ENCODE assay signal across 7 mouse cellular contexts in the genomic region with DNA sequence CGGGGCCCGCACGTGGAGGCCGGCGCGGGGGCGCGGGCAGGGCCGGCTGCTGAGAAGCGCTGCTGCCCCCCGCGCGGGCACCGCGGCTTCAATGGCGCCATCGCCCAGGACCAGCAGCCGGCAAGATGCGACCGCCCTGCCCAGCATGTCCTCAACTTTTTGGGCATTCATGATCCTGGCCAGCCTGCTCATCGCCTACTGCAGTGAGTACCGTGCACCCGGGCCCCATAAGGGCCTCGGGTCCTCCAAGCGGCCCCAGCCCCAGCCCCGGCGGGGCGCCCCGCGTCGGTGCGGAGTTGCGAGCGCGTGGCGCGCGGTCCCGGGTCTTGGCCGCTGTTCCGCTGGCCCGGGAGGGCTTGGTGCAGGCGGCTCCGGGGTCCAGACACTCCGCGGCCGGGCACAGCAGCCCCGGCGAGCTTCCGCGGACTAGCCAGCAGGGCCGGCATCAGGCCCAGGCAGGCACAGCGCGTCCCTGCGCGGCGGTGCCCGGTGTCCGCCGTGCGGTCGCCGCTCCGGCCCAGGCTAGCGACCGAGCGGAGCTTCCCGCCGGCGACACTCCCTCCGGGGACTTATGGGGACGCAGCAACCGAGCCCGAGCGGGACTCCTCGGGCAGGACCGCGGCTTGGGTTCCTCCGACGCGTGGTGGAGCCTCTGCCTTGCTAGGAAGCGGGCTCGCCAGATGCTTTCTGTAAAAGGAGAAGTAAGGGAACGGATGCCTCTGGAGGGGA. TPM values are rescaled to one million over a fixed set of nuclear protein-coding genes. Genes with fewer than 3 reads are reported as not detected.
A peak's percentile ranks its signal among the peaks of the same experiment; 100 is the strongest.
DNase-seq lines count a peak whose midpoint lies in the region; ATAC-seq lines count a peak whose summit lies in the region.

No protein-coding gene starts in this region.

- H3K27me3 ChIP-seq in lung, embryonic 16.5 days (ENCODE audit: control insufficient read depth, insufficient read depth, low read depth, low read length) = peaks cover 74% of the 10 kb centered on the region
- no peaks in the 10 kb centered on the region for H3K27me3 ChIP-seq in midbrain, embryonic 16.5 days (ENCODE audit: control insufficient read depth, insufficient read depth, low read depth, low read length)

- DNase-seq in lung, postnatal 36 days = no peak
- DNase-seq in cerebellum, postnatal 14 days = peak; percentile 63 to 75
- peak; percentile 10 to 17 for DNase-seq in gastrocnemius, postnatal 36 days
- DNase-seq in left cerebral cortex, postnatal 36 days (ENCODE audit: low spot score in 2 of 2) = peak; percentile 47 to 61
- no peak for DNase-seq in spleen, postnatal 36 days (ENCODE audit: low spot score in 2 of 2)

- under 1% methylated on average over 67 of the region's 84 CpGs for WGBS in lung, embryonic 16.5 days
- WGBS in midbrain, embryonic 16.5 days = under 1% methylated on average over 71 of the region's 84 CpGs

- peak overlapping the region; percentile 73 for H3K4me2 ChIP-seq in lung, embryonic 16.5 days (ENCODE audit: low read depth, low read length)
- peak overlapping the region; percentile 77 for H3K4me2 ChIP-seq in midbrain, embryonic 16.5 days (ENCODE audit: low read length)

- no peaks in the 10 kb centered on the region for H3K9me3 ChIP-seq in lung, embryonic 16.5 days (ENCODE audit: control insufficient read depth, low read length)
- H3K9me3 ChIP-seq in midbrain, embryonic 16.5 days (replicated peaks; ENCODE audit: control insufficient read depth, low read length, poor library complexity, severe bottlenecking) = no peaks in the 10 kb centered on the region

- H3K4me1 ChIP-seq in lung, embryonic 16.5 days (replicated peaks; ENCODE audit: control insufficient read depth, insufficient read depth, low read length) = peaks cover 3% of the 10 kb centered on the region; the same call in 1 of the 2 replicates
- peaks cover 37% of the 10 kb centered on the region for H3K4me1 ChIP-seq in midbrain, embryonic 16.5 days (ENCODE audit: control insufficient read depth, insufficient read depth, low read length)

- intact Hi-C loops in gastrocnemius, postnatal 36 days (cut with DNase I) = loop anchor here (10.0 kb wide), 1 partner anchor 170 kb away; no protein-coding TSS in a partner anchor
- intact Hi-C loops in left cerebral cortex, postnatal 36 days (cut with DNase I) = loop anchor here (5.0 kb wide), 3 partner anchors 177 to 1297 kb away; no protein-coding TSS in a partner anchor

- H3K27ac ChIP-seq in lung, embryonic 16.5 days (ENCODE audit: low read length) = no peak overlapping the region
- H3K27ac ChIP-seq in midbrain, embryonic 16.5 days (ENCODE audit: low read length) = peak overlapping the region; percentile 85

- H3K36me3 ChIP-seq in lung, embryonic 16.5 days (ENCODE audit: control insufficient read depth, insufficient read depth, low read length) = no peaks in the 10 kb centered on the region
- no peaks in the 10 kb centered on the region for H3K36me3 ChIP-seq in midbrain, embryonic 16.5 days (ENCODE audit: control insufficient read depth, insufficient read depth, low read length)

- no peak overlapping the region for H3K9ac ChIP-seq in lung, embryonic 16.5 days (ENCODE audit: low read length)
- H3K9ac ChIP-seq in midbrain, embryonic 16.5 days (ENCODE audit: low read depth, low read length) = peak overlapping the region; percentile 94

- H3K4me3 ChIP-seq in lung, embryonic 16.5 days (ENCODE audit: low read length) = peak overlapping the region; percentile 47
- H3K4me3 ChIP-seq in midbrain, embryonic 16.5 days (ENCODE audit: low read depth, low read length) = peak overlapping the region; percentile 89

- peak; percentile 84 for ATAC-seq in lung, embryonic 16.5 days (ENCODE audit: low read depth)
- ATAC-seq in midbrain, embryonic 16.5 days = peak; percentile 55

RNA-seq across cellular contexts. Expression of gene Fam19a5, which starts 0.5 kb away (rescaled TPM):
- polyA plus RNA-seq in lung, embryonic 16.5 days (2015; fragmentation: Nextera tagmentation; extraction: Ambion mirVana) = 0.69 and 0.74 TPM in 2 replicates
- 1 to 10 TPM; 1.7 TPM for total RNA-seq in gastrocnemius, postnatal 36 days (2021)
- total RNA-seq in left cerebral cortex, postnatal 36 days (2021) = 100 to 1,000 TPM; 114 to 116 TPM
- polyA plus RNA-seq in midbrain, embryonic 16.5 days (2015; fragmentation: Nextera tagmentation; extraction: Ambion mirVana) = 25.4 and 28.5 TPM in 2 replicates

Comparison
In these comparisons a context has a peak if more than half of its experiments do, and no peak if none do; other contexts are left out.
1. DNase-seq: peak in cerebellum, postnatal 14 days (2 of 2), gastrocnemius, postnatal 36 days (2 of 2) and left cerebral cortex, postnatal 36 days (2 of 2); none in lung, postnatal 36 days (single experiment) and spleen, postnatal 36 days (0 of 2).
2. RNA of gene Fam19a5, which starts 0.5 kb away (total RNA-seq): 114 to 116 TPM in left cerebral cortex, postnatal 36 days; 1.7 TPM in gastrocnemius, postnatal 36 days; every median in the first group is over 10 times any median in the second.